Mouse (Mus musculus): Measurements from ENCODE around the gene Best2.

Best2 gene

DNA sequence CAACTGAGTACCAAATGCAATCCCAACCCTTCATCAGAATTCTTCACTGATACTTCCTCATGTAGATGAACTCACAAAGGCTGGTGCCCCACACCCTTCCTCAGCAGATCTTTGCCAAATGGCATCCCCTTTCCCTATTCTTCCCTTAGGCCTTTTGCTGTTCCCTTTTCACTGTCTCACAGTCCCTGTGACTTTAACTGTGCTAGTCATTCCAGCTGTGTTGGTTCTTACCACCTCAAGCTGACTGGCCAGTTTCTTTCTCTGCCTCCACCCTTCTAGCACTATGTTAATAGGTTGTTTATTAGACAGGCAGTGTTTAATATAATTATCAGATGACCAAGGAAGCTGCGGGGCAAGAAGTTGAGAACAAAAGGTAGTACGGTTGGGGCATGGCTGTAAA, 45.7 kb downstream of the Best2 start:
- no peak for DNase-seq (ENCODE audit: extremely low spot score, low read depth, low spot score)

DNA sequence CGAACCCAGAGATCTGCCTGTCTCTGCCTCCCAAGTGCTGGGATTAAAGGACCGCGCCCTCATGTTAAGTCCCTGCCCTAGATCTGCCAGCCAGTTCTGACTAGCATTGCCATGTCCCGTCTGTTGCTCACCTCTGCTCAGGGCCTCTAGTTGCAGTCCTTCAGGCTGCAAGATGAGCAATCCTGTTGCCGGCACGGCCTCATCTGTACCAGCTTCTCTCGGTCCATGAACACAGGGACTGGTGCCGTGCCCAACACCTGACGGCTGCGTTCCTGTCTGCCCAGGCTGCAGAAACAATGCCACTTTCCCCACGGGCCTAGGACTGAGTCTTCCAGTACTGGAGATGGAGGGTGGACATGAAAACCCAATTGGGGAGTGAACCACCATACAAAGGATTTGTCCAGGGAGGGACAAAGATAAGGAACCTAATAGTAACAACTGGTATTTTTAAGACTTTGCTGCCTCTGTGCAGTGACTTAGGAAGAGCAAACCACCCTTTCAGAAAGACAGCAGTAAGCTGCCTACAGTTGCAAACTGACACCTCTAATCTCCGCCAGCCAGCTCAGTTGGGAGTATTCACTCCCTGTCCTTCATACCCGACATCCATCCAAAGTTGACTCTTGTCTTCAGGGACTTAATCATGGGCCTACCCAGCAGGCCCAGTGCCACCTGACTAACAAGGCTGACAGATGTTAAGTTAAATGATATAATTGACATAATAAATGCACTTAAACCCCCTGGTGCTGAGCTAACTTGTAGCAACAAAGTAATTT, 46.6 kb downstream of the Best2 start:
- DNase-seq (ENCODE audit: extremely low spot score, low read depth, low spot score) = no peak

DNA sequence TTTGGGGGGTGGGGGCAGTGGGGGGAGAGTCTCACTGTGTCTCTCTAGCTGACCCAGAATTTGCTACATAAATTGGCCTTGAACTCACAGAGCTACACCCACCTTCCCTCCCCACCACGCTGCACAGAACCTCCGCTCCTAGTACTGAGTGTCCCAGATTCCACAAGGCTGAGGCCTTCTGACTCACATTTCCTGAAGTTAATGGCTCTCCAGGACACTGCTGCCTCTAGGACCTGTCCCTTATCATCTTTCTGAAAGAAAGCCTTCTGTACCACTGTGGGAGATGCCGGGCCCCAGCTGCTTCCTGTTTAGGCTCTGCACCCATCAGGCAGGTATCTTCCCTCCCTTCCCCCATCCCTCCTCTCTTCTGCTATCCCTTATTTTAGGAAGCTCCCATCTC, 47.7 kb downstream of the Best2 start:
- no peak for DNase-seq (ENCODE audit: extremely low spot score, low read depth, low spot score)

DNA sequence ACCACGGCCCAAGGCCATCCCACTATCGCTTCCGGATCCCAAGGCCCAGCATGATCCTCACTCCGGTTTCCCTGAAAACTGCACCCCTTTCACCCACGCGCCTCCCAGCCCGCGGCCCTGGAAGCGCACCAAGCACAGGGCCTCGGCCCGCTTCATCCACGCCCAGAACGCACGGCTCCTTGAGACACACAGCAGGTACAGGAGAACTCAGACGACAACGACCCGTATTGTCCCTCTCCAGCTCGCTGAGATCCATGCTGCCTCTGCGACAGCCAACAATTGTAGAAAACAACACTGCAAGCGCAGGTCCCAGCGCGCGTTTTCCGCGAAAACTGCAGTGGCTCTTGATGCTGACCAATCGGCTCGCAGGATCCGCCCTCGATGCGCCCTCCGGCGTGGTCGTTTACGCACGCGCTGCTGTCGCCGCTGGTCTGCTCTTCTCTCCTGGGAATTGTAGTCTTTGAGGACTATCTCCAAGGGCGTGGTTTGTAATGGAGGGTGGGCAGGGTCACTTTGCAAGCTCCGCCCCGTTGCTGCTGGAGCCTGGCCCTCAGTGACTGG, 48.5 kb downstream of the Best2 start:
- DNase-seq (ENCODE audit: extremely low spot score, low read depth, low spot score) = peak; percentile 90

DNA sequence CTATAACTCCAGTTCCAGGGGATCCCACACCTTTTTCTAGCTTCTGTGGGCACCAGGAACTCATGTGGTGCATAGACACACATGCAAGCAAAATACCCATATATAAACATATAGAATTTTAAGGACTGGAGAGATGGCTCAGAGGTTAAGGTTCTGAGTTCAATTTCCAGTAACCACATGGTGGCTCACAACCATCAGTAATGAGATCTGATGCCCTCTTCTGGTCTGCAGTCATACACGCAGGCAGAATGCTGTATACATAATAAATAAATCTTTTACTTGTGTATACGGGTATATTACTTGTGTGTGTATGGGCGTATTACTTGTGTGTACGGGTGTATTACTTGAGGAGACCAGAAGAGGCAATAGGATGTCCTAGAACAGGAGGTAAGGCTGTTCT, 50.4 kb downstream of the Best2 start:
- DNase-seq (ENCODE audit: extremely low spot score, low read depth, low spot score) = no peak

DNA sequence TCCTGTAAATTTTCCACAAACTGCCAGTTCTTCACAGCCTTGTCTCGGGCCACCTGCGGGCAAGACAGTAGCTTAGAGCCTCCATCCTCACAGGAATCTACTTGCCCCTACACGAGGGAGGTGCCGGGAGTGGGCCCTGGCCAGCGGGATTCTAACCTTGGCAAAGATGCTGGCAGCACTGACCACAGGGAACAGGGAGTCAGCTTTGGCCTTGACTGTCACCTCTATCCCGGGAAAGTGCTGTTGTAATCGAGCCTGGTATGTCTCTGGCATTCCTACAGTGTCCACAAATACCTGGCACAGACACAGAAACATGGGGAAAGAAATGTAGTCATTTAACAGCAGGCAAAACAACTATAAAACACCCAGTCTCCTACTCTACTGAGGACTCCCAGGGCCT, 54.5 kb downstream of the Best2 start:
- no peak for DNase-seq (ENCODE audit: extremely low spot score, low read depth, low spot score)

All from hindlimb bud, embryonic 11.5 days (tissue).